In the genomic region with DNA sequence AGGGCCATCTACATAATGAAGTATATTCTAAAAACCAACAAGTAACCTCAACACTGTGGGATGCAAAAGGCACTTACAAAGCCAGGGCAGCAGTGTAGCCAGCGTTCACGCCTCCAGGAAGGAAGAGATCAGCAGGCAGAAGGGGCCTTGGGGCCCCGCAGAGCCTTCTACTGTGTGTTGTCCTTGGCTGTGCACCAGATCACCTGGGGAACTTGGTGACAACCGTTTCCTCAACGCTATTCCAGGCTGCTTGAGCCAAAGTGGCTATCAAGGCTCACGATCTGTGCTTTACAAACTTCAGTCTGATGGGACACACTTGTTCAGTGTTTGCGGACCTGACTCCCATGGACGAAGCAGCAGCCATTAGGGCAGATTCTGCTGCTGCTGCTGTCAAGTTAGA, we compare ENCODE assay signal across 17 mouse cellular contexts. TPM values are rescaled to one million over a fixed set of nuclear protein-coding genes. Genes with fewer than 3 reads are reported as not detected.
A peak's percentile ranks its signal among the peaks of the same experiment; 100 is the strongest.
DNase-seq lines count a peak whose midpoint lies in the region; ATAC-seq lines count a peak whose summit lies in the region.
"Had no signal": no experiment of that assay in that cellular context is flagged by ENCODE, and none has a peak within 500 bp of the region (broad histone marks: within the 10 kb centered on the region; RNA-seq: fewer than 3 reads in every experiment).

No protein-coding gene starts in this region.

- H3K4me2 ChIP-seq in heart, embryonic 15.5 days, result no peak overlapping the region
- no peak overlapping the region for H3K4me2 ChIP-seq in embryonic facial prominence, embryonic 14.5 days (ENCODE audit: low read depth, low read length)
- H3K4me2 ChIP-seq in hindbrain, embryonic 16.5 days (ENCODE audit: low read length), result no peak overlapping the region
- H3K4me2 ChIP-seq: liver, embryonic 11.5 days; neural tube, embryonic 15.5 days had no signal

- H3K9me3 ChIP-seq in heart, embryonic 15.5 days (replicated peaks), result no peaks in the 10 kb centered on the region
- H3K9me3 ChIP-seq in embryonic facial prominence, embryonic 14.5 days (ENCODE audit: control insufficient read depth, low read length), result no peaks in the 10 kb centered on the region
- H3K9me3 ChIP-seq in hindbrain, embryonic 16.5 days (ENCODE audit: control insufficient read depth, low read length), result no peaks in the 10 kb centered on the region
- H3K9me3 ChIP-seq: neural tube, embryonic 15.5 days had no signal

- no peaks in the 10 kb centered on the region for H3K27me3 ChIP-seq in heart, embryonic 15.5 days
- no peaks in the 10 kb centered on the region for H3K27me3 ChIP-seq in embryonic facial prominence, embryonic 14.5 days (replicated peaks; ENCODE audit: control insufficient read depth, insufficient read depth, low read length)
- no peaks in the 10 kb centered on the region for H3K27me3 ChIP-seq in hindbrain, embryonic 16.5 days (replicated peaks; ENCODE audit: control insufficient read depth, insufficient read depth, low read length)
- H3K27me3 ChIP-seq: CH12.LX; neural tube, embryonic 15.5 days had no signal

- H3K4me1 ChIP-seq in heart, embryonic 15.5 days (replicated peaks), result peaks cover 8% of the 10 kb centered on the region
- 0 out of 2 replicates have a peak, but pooled peaks cover 3% of the 10 kb centered on the region for H3K4me1 ChIP-seq in embryonic facial prominence, embryonic 14.5 days (ENCODE audit: control insufficient read depth, insufficient read depth, low read length)
- H3K4me1 ChIP-seq in hindbrain, embryonic 16.5 days (ENCODE audit: control insufficient read depth, insufficient read depth, low read depth, low read length), result no peaks in the 10 kb centered on the region
- H3K4me1 ChIP-seq: neural tube, embryonic 15.5 days had no signal

- 0 out of 2 replicates have a peak, but pooled peaks have one; percentile 31 for ATAC-seq in heart, embryonic 15.5 days (replicated peaks; ENCODE audit: insufficient number of reproducible peaks, insufficient read depth, low FRiP score, low read depth)
- no peak for ATAC-seq in embryonic facial prominence, embryonic 14.5 days (ENCODE audit: low read depth)
- no peak for ATAC-seq in hindbrain, embryonic 16.5 days

- H3K36me3 ChIP-seq in heart, embryonic 15.5 days, result no peaks in the 10 kb centered on the region
- H3K36me3 ChIP-seq in embryonic facial prominence, embryonic 14.5 days (ENCODE audit: control insufficient read depth, insufficient read depth, low read length), result no peaks in the 10 kb centered on the region
- no peaks in the 10 kb centered on the region for H3K36me3 ChIP-seq in hindbrain, embryonic 16.5 days (ENCODE audit: control insufficient read depth, insufficient read depth, low read length)
- H3K36me3 ChIP-seq: neural tube, embryonic 15.5 days had no signal

- intact Hi-C loops in heart, postnatal 14 days (cut with DNase I), result no loop called here

- no peak overlapping the region for H3K4me3 ChIP-seq in heart, embryonic 15.5 days
- H3K4me3 ChIP-seq in embryonic facial prominence, embryonic 14.5 days (ENCODE audit: low read depth, low read length), result no peak overlapping the region
- no peak overlapping the region for H3K4me3 ChIP-seq in hindbrain, embryonic 16.5 days (ENCODE audit: low read length)
- H3K4me3 ChIP-seq: neural tube, embryonic 15.5 days had no signal

- no peak overlapping the region for H3K9ac ChIP-seq in heart, embryonic 15.5 days
- no peak overlapping the region for H3K9ac ChIP-seq in embryonic facial prominence, embryonic 14.5 days (ENCODE audit: low read depth, low read length)
- H3K9ac ChIP-seq in hindbrain, embryonic 16.5 days (ENCODE audit: low read depth, low read length), result no peak overlapping the region
- H3K9ac ChIP-seq: neural tube, embryonic 15.5 days had no signal

- no peak overlapping the region for H3K27ac ChIP-seq in heart, embryonic 15.5 days
- no peak overlapping the region for H3K27ac ChIP-seq in embryonic facial prominence, embryonic 14.5 days (replicated peaks; ENCODE audit: low read depth, low read length)
- H3K27ac ChIP-seq in hindbrain, embryonic 16.5 days (ENCODE audit: low read depth, low read length), result no peak overlapping the region
- H3K27ac ChIP-seq: neural tube, embryonic 15.5 days had no signal

- DNase-seq in heart, postnatal 14 days, result no peak
- DNase-seq in CD4-positive helper T cell, adult 2 months (ENCODE audit: low read depth, low spot score), result peak; percentile 14
- peak; percentile 62 for DNase-seq in embryonic facial prominence, embryonic 14.5 days (ENCODE audit: low spot score)
- peak; percentile 52 for DNase-seq in lung, postnatal 36 days
- DNase-seq in c-Kit-positive CD71-positive TER-119-positive erythroid progenitor cells, embryonic 14.5 days (ENCODE audit: low spot score), result no peak
- DNase-seq: cerebellum, adult 11 months; embryo, embryonic 11 days; kidney, postnatal 25 days had no signal

- 19% methylated on average over 8 of the region's 8 CpGs for WGBS in heart, embryonic 15.5 days
- WGBS in embryonic facial prominence, embryonic 14.5 days, result 55% methylated on average over 8 of the region's 8 CpGs
- WGBS in hindbrain, embryonic 16.5 days, result 67% methylated on average over 8 of the region's 8 CpGs

RNA-seq across cellular contexts. Expression of a gene that starts 19.0 kb away (rescaled TPM):
- polyA plus RNA-seq in heart, embryonic 15.5 days (2015; fragmentation: Nextera tagmentation; extraction: Ambion mirVana), result 0.21 and 0.58 TPM in 2 replicates
- total RNA-seq in heart, postnatal 14 days (2021), result under 1 TPM in 1 of 2 experiments, not detected in 1; 0.19 TPM
- polyA plus RNA-seq in embryonic facial prominence, embryonic 14.5 days (2014; fragmentation: Nextera tagmentation; extraction: Ambion mirVana), result 0.54 and 0.81 TPM in 2 replicates
- 0.29 and 0.35 TPM in 2 replicates for polyA plus RNA-seq in hindbrain, embryonic 16.5 days (2015; fragmentation: Nextera tagmentation; extraction: Ambion mirVana)
- total RNA-seq: CH12.LX; granulocyte monocyte progenitor cell, adult 5-6 weeks; megakaryocyte, adult 5-6 weeks; monocyte, adult 5-6 weeks had no signal
- polyA plus RNA-seq: spleen, adult 2 months had no signal

RNA-seq across cellular contexts. Expression of a gene that starts 43.1 kb away (rescaled TPM):
- polyA plus RNA-seq in heart, embryonic 15.5 days (2015; fragmentation: Nextera tagmentation; extraction: Ambion mirVana), result 7.9 and 9.7 TPM in 2 replicates
- total RNA-seq in heart, postnatal 14 days (2021), result 10 to 100 TPM; 10.1 to 10.3 TPM
- 11.5 and 14.5 TPM in 2 replicates for polyA plus RNA-seq in embryonic facial prominence, embryonic 14.5 days (2014; fragmentation: Nextera tagmentation; extraction: Ambion mirVana)
- polyA plus RNA-seq in hindbrain, embryonic 16.5 days (2015; fragmentation: Nextera tagmentation; extraction: Ambion mirVana), result 6.3 and 8.3 TPM in 2 replicates

Comparison
In these comparisons a context has a peak if more than half of its experiments do, and no peak if none do; other contexts are left out.
1. DNase-seq: peak in CD4-positive helper T cell, adult 2 months (single experiment), embryonic facial prominence, embryonic 14.5 days (single experiment) and lung, postnatal 36 days (single experiment); none in heart, postnatal 14 days (0 of 2) and c-Kit-positive CD71-positive TER-119-positive erythroid progenitor cells, embryonic 14.5 days (single experiment).